Mouse (Mus musculus) granulocyte monocyte progenitor cell, adult 5-6 weeks (primary cell): ENCODE data around the gene Aldh9a1. TPM values are rescaled to one million over a fixed set of nuclear protein-coding genes. Genes with fewer than 3 reads are reported as not detected.
"Not testable (repeated sequence)": the region's sequence is repeated elsewhere in the genome, so short reads cannot be mapped to it uniquely, and the experiment has no call there.

ENCODE experiments used
- ATAC-seq: replicated peaks from 2 replicates; pipeline ENCODE4 v1.8.0; 2016; ENCODE audit warnings: mild to moderate bottlenecking, moderate TSS enrichment, inconsistent platforms; ENCODE audit not compliant: poor library complexity, severe bottlenecking
- total RNA-seq, 2 experiments: library from RNA; stranded (forward) in 1 of 2; stranded (reverse) in 1 of 2; fragments of 200-712, 200-1000 nt in 1 of 2; fragments of >200 nt in 1 of 2; fragmentation: Nextera tagmentation in 1 of 2; gene quantifications; 2 replicates each; pipeline ENCODE4 v1.2.3; 2014 to 2017

Gene Aldh9a1
- total RNA-seq, 2 experiments from 2014 or later = 56.7 to 67.6 TPM

GRCm38 (mm10) chr1:167349206-167349605 is 585 bp upstream of the Aldh9a1 start:
- ATAC-seq = not testable (repeated sequence)

- ATAC-seq = no peak
Observed at GRCm38 (mm10) chr1:167350597-167351415, 1.0 kb downstream of the Aldh9a1 start.

GRCm38 (mm10) chr1:167352403-167352802 is 2.6 kb downstream of the Aldh9a1 start:
- ATAC-seq = no peak

- no peak for ATAC-seq
Observed at GRCm38 (mm10) chr1:167357387-167357786, 7.6 kb downstream of the Aldh9a1 start.

GRCm38 (mm10) chr1:167358731-167359130 is 8.9 kb downstream of the Aldh9a1 start:
- ATAC-seq = no peak

- no peak for ATAC-seq
Observed at GRCm38 (mm10) chr1:167360268-167360667, 10.5 kb downstream of the Aldh9a1 start.

- ATAC-seq = no peak
Observed at GRCm38 (mm10) chr1:167362819-167363218, 13.0 kb downstream of the Aldh9a1 start.

GRCm38 (mm10) chr1:167363322-167363721 is 13.5 kb downstream of the Aldh9a1 start:
- ATAC-seq = no peak

GRCm38 (mm10) chr1:167365808-167366207 is 16.0 kb downstream of the Aldh9a1 start:
- ATAC-seq = no peak

GRCm38 (mm10) chr1:167366621-167367020 is 16.8 kb downstream of the Aldh9a1 start:
- ATAC-seq = no peak

GRCm38 (mm10) chr1:167368018-167368417 is 18.2 kb downstream of the Aldh9a1 start:
- no peak for ATAC-seq

GRCm38 (mm10) chr1:167368513-167368912 is 18.7 kb downstream of the Aldh9a1 start:
- ATAC-seq = no peak

- ATAC-seq = peak; percentile 96
Observed at GRCm38 (mm10) chr1:167369905-167370304, 20.1 kb downstream of the Aldh9a1 start.

- ATAC-seq = no peak
Observed at GRCm38 (mm10) chr1:167372739-167373138, 22.9 kb downstream of the Aldh9a1 start.

- ATAC-seq = peak; percentile 59
Observed at GRCm38 (mm10) chr1:167374003-167374784, 24.4 kb downstream of the Aldh9a1 start.

- ATAC-seq = no peak
Observed at GRCm38 (mm10) chr1:167374942-167375341, 25.2 kb downstream of the Aldh9a1 start.

GRCm38 (mm10) chr1:167378019-167378418 is 28.2 kb downstream of the Aldh9a1 start:
- no peak for ATAC-seq

- no peak for ATAC-seq
Observed at GRCm38 (mm10) chr1:167379751-167380150, 30.0 kb downstream of the Aldh9a1 start.

GRCm38 (mm10) chr1:167380223-167380622 is 30.4 kb downstream of the Aldh9a1 start:
- no peak for ATAC-seq

GRCm38 (mm10) chr1:167381050-167382015 is 31.5 kb downstream of the Aldh9a1 start:
- no peak for ATAC-seq
